Mouse (Mus musculus) myocyte (in vitro differentiated cells): ENCODE measurements around the gene Sh2d2a. TPM values are rescaled to one million over a fixed set of nuclear protein-coding genes. Genes with fewer than 3 reads are reported as not detected.
"Not testable (repeated sequence)": the region's sequence is repeated elsewhere in the genome, so short reads cannot be mapped to it uniquely, and the experiment has no call there.

Source experiments
- H3K27me3 ChIP-seq: one replicate; pipeline ENCODE4 v1.6.1; 2011; ENCODE audit not compliant: control insufficient read depth, insufficient read depth, insufficient read length
- H3K36me3 ChIP-seq: one replicate; pipeline ENCODE4 v1.6.1; 2011; ENCODE audit not compliant: control insufficient read depth, insufficient read depth
- H3K4me2 ChIP-seq: one replicate; pipeline ENCODE4 v1.6.1; 2011; ENCODE audit warnings: low read depth, control low read depth
- H3K4me3 ChIP-seq: one replicate; pipeline ENCODE4 v1.5.1; 2011; ENCODE audit warnings: mild to moderate bottlenecking, control low read depth, moderate library complexity
- H3K79me2 ChIP-seq: one replicate; pipeline ENCODE4 v1.6.1; 2011; ENCODE audit not compliant: control insufficient read depth, insufficient read depth
- H3ac ChIP-seq: one replicate; pipeline ENCODE4 v1.6.1; 2011; ENCODE audit not compliant: control insufficient read depth, insufficient read length
- CEBPB ChIP-seq: IDR thresholded peaks from 2 replicates; pipeline ENCODE4 v1.6.1; 2011; ENCODE audit warnings: mild to moderate bottlenecking, moderate library complexity; ENCODE audit not compliant: poor library complexity, insufficient read depth, severe bottlenecking
- E2F4 ChIP-seq: IDR thresholded peaks from one replicate; pipeline ENCODE4 v1.6.1; 2011; ENCODE audit warnings: mild to moderate bottlenecking, control low read depth, moderate library complexity; ENCODE audit not compliant: insufficient read depth
- MAX ChIP-seq: IDR thresholded peaks from one replicate; pipeline ENCODE4 v1.6.1; 2011; ENCODE audit warnings: low read depth, mild to moderate bottlenecking, control low read depth
- MYOD1 ChIP-seq, 3 experiments: IDR thresholded peaks; one replicate each; pipeline ENCODE4 v1.6.1; 2011; ENCODE audit warnings: control low read depth in 2 of 3, low read depth in 2 of 3, mild to moderate bottlenecking in 2 of 3, moderate library complexity in 1 of 3; ENCODE audit not compliant: insufficient read length in 2 of 3, control insufficient read depth in 1 of 3
- MYOG ChIP-seq, 3 experiments: IDR thresholded peaks; one replicate each; pipeline ENCODE4 v1.6.1; 2011; ENCODE audit warnings: control low read depth in 2 of 3, low read depth in 2 of 3, mild to moderate bottlenecking in 2 of 3; ENCODE audit not compliant: insufficient read length in 2 of 3, control insufficient read depth in 1 of 3, insufficient read depth in 1 of 3
- POLR2A ChIP-seq: IDR thresholded peaks from one replicate; pipeline ENCODE4 v1.6.1; 2011; ENCODE audit warnings: low read depth, mild to moderate bottlenecking, control low read depth, moderate library complexity; ENCODE audit not compliant: insufficient read length
- POLR2AphosphoS2 ChIP-seq: IDR thresholded peaks from one replicate; pipeline ENCODE4 v1.6.1; 2011; ENCODE audit warnings: low read depth, control low read depth; ENCODE audit not compliant: insufficient read length
- REST ChIP-seq: IDR thresholded peaks from one replicate; pipeline ENCODE4 v1.6.1; 2011; ENCODE audit warnings: mild to moderate bottlenecking, control low read depth, moderate library complexity; ENCODE audit not compliant: insufficient read depth, insufficient read length
- SRF ChIP-seq: IDR thresholded peaks from one replicate; pipeline ENCODE4 v1.6.1; 2011; ENCODE audit warnings: low read depth; ENCODE audit not compliant: control insufficient read depth, insufficient read length
- TCF12 ChIP-seq: IDR thresholded peaks from one replicate; pipeline ENCODE4 v1.6.1; 2011; ENCODE audit warnings: mild to moderate bottlenecking, control low read depth; ENCODE audit not compliant: poor library complexity, insufficient read depth, severe bottlenecking
- TCF3 ChIP-seq: IDR thresholded peaks from one replicate; pipeline ENCODE4 v1.6.1; 2011; ENCODE audit warnings: low read depth, control low read depth; ENCODE audit not compliant: insufficient read length
- USF1 ChIP-seq: IDR thresholded peaks from one replicate; pipeline ENCODE4 v1.6.1; 2011; ENCODE audit warnings: low read depth, mild to moderate bottlenecking, control low read depth, moderate library complexity
- polyA plus RNA-seq: library from polyadenylated mRNA; unstranded; fragments of >200 nt; fragmentation: generic; extraction: Trizol; gene quantifications from one replicate; pipeline ENCODE4 v1.2.1, GENCODE M21; 2012; ENCODE audit warnings: missing spikeins

Sh2d2a gene
- polyA plus RNA-seq, 1 experiment: not detected

DNA sequence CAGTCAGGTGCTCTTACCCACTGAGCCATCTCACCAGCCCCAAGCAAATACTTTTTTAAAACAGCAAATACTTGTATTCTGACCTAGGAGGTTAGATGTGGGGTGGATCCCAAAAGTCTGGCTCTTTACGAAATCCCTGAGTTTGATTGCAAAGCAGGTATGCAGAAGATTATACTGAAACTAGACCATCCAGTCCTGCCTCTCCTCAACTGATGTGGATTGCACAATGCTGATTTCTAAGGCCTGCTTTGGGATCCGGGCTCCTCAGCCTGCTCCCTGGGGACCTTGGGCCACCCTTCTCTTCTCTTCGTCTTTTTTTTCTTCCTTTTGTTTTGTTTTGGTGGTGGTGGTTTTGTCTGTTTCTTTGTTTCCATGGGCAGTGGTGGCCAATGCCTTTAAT lies 44.9 kb downstream of the Sh2d2a start:
- H3K79me2 ChIP-seq: no peaks in the 10 kb centered on the region
- H3ac ChIP-seq: no peak overlapping the region
- no peak overlapping the region for H3K4me2 ChIP-seq
- no peak overlapping the region for H3K4me3 ChIP-seq
- H3K27me3 ChIP-seq: no peaks in the 10 kb centered on the region
- no peaks in the 10 kb centered on the region for H3K36me3 ChIP-seq
- TF ChIP-seq MYOG (IDR thresholded peaks at IDR 0.05; ENCODE audit: control insufficient read depth in 1 of 3, insufficient read depth in 1 of 3, insufficient read length in 2 of 3, low read depth in 2 of 3) (no peak), POLR2AphosphoS2 (no peak), CEBPB (no peak), MAX (no peak), REST (no peak), E2F4 (no peak), MYOD1 (IDR thresholded peaks at IDR 0.05; ENCODE audit: control insufficient read depth in 1 of 3, insufficient read length in 2 of 3, low read depth in 2 of 3) (no peak), SRF (no peak), TCF12 (no peak)

DNA sequence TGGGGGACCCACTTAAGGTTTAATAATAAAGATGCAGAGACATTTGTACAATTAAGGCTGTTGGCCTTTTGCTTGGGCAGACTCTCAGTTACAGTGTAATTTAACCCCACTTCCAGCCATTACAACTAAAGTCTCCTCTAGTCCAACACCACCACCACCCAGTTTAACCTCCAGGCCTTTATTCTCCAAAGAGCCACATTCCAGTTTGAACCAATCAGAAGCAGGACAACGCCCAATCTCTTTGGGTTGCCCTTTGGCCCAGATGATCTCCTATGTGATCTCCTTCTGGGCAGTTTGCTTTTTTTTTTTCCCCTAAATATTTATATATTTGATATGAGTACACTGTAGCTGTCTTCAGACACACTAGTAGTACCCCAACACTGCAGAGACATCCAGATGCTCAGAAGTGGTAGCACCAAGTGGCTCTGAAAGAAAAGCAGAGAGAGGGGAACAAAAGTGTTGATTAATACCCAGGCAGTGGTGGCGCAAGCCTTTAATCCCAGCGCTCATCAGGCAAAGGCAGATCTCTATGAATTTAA lies 46.9 kb downstream of the Sh2d2a start:
- Histone ChIP-seq H3K4me2 (no peak overlapping the region), H3K36me3 (no peaks in the 10 kb centered on the region), H3K79me2 (no peaks in the 10 kb centered on the region), H3K4me3 (no peak overlapping the region), H3K27me3 (no peaks in the 10 kb centered on the region), H3ac (no peak overlapping the region)
- TF ChIP-seq TCF3 (no peak), SRF (no peak), USF1 (no peak), POLR2AphosphoS2 (no peak), POLR2A (no peak), E2F4 (no peak), MYOG (IDR thresholded peaks at IDR 0.05; ENCODE audit: control insufficient read depth in 1 of 3, insufficient read depth in 1 of 3, insufficient read length in 2 of 3, low read depth in 2 of 3) (no peak), REST (no peak), TCF12 (no peak), MAX (no peak), MYOD1 (IDR thresholded peaks at IDR 0.05; ENCODE audit: control insufficient read depth in 1 of 3, insufficient read length in 2 of 3, low read depth in 2 of 3) (no peak), CEBPB (no peak)

DNA sequence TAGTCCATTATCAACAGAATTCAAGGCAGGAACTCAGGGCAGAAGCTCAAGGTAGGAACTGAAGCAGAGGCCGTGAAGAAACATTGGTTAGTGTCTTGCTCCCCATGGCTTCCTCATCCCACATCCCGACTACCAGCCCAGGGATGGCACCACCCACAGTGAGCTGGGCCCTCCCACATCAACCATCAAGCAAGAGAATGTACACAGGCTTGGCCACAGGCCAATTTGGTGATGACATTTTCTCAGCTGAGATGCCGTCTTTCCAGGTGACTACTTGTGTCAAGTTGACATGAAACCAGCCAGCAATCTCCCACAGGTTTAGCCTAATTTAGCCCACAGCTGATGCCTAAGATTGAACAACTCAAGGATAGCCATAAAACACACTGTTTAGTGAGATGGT lies 52.7 kb downstream of the Sh2d2a start:
- no peak for TF ChIP-seq MAX
- no peak for TF ChIP-seq REST
- no peak for TF ChIP-seq MYOD1 (IDR thresholded peaks at IDR 0.05; ENCODE audit: control insufficient read depth in 1 of 3, insufficient read length in 2 of 3, low read depth in 2 of 3)
- no peak for TF ChIP-seq POLR2A
- no peak for TF ChIP-seq SRF
- TF ChIP-seq POLR2AphosphoS2: no peak
- TF ChIP-seq TCF12: no peak
- TF ChIP-seq MYOG (IDR thresholded peaks at IDR 0.05; ENCODE audit: control insufficient read depth in 1 of 3, insufficient read depth in 1 of 3, insufficient read length in 2 of 3, low read depth in 2 of 3): no peak
- TF ChIP-seq CEBPB: no peak
- TF ChIP-seq E2F4: no peak
- TF ChIP-seq TCF3: no peak
- TF ChIP-seq USF1: no peak
- Histone ChIP-seq H3K27me3 (no peaks in the 10 kb centered on the region), H3K4me2 (no peak overlapping the region), H3K79me2 (no peaks in the 10 kb centered on the region), H3ac (no peak overlapping the region), H3K4me3 (no peak overlapping the region), H3K36me3 (no peaks in the 10 kb centered on the region)

DNA sequence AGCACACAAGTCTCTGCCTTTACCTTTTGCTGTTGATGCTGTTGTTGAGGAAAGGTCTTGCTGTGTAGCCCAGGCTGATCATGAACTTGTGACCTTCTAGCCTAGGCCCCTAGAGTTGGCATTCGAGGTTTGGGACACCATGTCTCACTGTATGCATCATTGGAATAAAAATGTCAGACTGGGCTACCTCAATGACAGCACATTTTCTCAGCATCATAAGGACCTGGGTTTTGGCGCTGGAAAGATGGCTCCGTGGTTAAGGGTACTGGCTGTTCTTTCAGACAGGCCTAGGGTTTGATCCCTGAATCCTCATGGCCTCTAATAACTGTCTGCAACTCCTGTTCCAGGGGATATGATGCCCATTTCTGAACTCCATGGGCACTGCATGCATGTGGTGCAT lies 53.2 kb downstream of the Sh2d2a start:
- Histone ChIP-seq H3K4me2 (no peak overlapping the region), H3K36me3 (no peaks in the 10 kb centered on the region), H3K27me3 (no peaks in the 10 kb centered on the region), H3ac (no peak overlapping the region), H3K4me3 (no peak overlapping the region), H3K79me2 (no peaks in the 10 kb centered on the region)
- TF ChIP-seq TCF3: no peak
- no peak for TF ChIP-seq USF1
- TF ChIP-seq MYOG (IDR thresholded peaks at IDR 0.05; ENCODE audit: control insufficient read depth in 1 of 3, insufficient read depth in 1 of 3, insufficient read length in 2 of 3, low read depth in 2 of 3): no peak
- no peak for TF ChIP-seq CEBPB
- TF ChIP-seq E2F4: no peak
- TF ChIP-seq POLR2A: no peak
- no peak for TF ChIP-seq REST

GRCm38 (mm10) chr3:87901036-87901624 lies 54.6 kb downstream of the Sh2d2a start:
- H3K79me2 ChIP-seq: no peaks in the 10 kb centered on the region
- no peak overlapping the region for H3K4me3 ChIP-seq
- no peaks in the 10 kb centered on the region for H3K27me3 ChIP-seq
- H3ac ChIP-seq: no peak overlapping the region
- no peaks in the 10 kb centered on the region for H3K36me3 ChIP-seq
- no peak overlapping the region for H3K4me2 ChIP-seq
- no peak for TF ChIP-seq TCF3

- not testable (repeated sequence) for H3K79me2 ChIP-seq, H3K4me2 ChIP-seq, H3ac ChIP-seq, H3K36me3 ChIP-seq, H3K4me3 ChIP-seq, H3K27me3 ChIP-seq
Observed at GRCm38 (mm10) chr3:87901959-87902358, 55.4 kb downstream of the Sh2d2a start.
